Mouse (Mus musculus) G1E (cell line): ENCODE measurements around the gene Rgs3.

Experiments used
- CTCF ChIP-seq: IDR thresholded peaks from 2 replicates; pipeline ENCODE4 v1.5.1; 2012; ENCODE audit warnings: low read depth, low read length, inconsistent platforms, mixed read lengths
- GATA1 ChIP-seq: IDR thresholded peaks from 2 replicates; pipeline ENCODE4 v1.6.1; 2012; ENCODE audit warnings: borderline replicate concordance, low read length, inconsistent platforms, mixed read lengths
- GATA2 ChIP-seq: IDR thresholded peaks from 2 replicates; pipeline ENCODE4 v1.6.1; 2012; ENCODE audit warnings: low read depth, low read length, inconsistent platforms, borderline replicate concordance

DNA sequence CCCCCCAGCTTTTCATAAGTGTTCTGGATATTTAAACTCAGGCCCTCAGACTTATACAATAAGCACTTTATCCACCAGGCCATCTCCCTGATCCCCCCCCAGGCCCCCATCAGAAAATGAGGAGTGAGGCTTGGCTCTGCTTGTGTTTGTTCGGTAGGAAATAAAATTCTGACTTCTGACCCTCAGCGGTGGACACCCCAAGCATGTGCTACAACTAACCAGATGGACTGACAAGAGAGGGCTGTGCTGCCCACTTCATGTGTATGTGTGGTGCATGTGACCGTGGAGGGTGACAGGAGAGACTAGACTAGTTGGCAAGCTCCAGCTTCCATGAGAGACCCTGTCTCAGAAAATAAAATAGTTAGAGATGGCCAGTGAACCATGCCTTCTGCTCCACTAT, 171.2 kb downstream of the Rgs3 start:
- TF ChIP-seq GATA1: no peak
- TF ChIP-seq CTCF: no peak
- no peak for TF ChIP-seq GATA2
